Mouse (Mus musculus) liver, embryonic 11.5 days (tissue): ENCODE results near the gene Plcl1. TPM values are rescaled to one million over a fixed set of nuclear protein-coding genes. Genes with fewer than 3 reads are reported as not detected.
"Not testable (repeated sequence)": the region's sequence is repeated elsewhere in the genome, so short reads cannot be mapped to it uniquely, and the experiment has no call there.

Experiments
- ATAC-seq: fragments of 200-750 bp; cut with Nextera tagmentation; replicated peaks from 2 replicates; pipeline ENCODE4 v1.8.0; 2017; ENCODE audit warnings: moderate number of reproducible peaks, mild to moderate bottlenecking, moderate TSS enrichment, moderate library complexity; ENCODE audit not compliant: low FRiP score
- DNase-seq: peaks from one replicate; pipeline ENCODE4 v3.0.0-alpha.2; 2017; ENCODE audit warnings: low spot score
- H3K27ac ChIP-seq: fragments of 300-500 bp; sonication (generic); 2 replicates; pipeline ENCODE4 v1.5.1; 2014; ENCODE audit warnings: mild to moderate bottlenecking, low read depth, low read length, control low read depth
- H3K27me3 ChIP-seq: fragments of 300-500 bp; sonication (generic); replicated peaks from 2 replicates; pipeline ENCODE4 v1.6.1; 2014; ENCODE audit warnings: low read length, mixed read lengths; ENCODE audit not compliant: control insufficient read depth, insufficient read depth
- H3K36me3 ChIP-seq: fragments of 300-500 bp; sonication (generic); 2 replicates; pipeline ENCODE4 v1.6.1; 2014; ENCODE audit warnings: mild to moderate bottlenecking, low read length, moderate library complexity, mixed read lengths; ENCODE audit not compliant: control insufficient read depth, insufficient read depth
- H3K4me1 ChIP-seq: fragments of 300-500 bp; sonication (generic); replicated peaks from 2 replicates; pipeline ENCODE4 v1.6.1; 2014; ENCODE audit warnings: low read length, mixed read lengths; ENCODE audit not compliant: control insufficient read depth, insufficient read depth
- H3K4me2 ChIP-seq: fragments of 300-500 bp; sonication (generic); 2 replicates; pipeline ENCODE4 v1.6.1; 2014; ENCODE audit warnings: mild to moderate bottlenecking, control low read depth, moderate library complexity
- H3K4me3 ChIP-seq: fragments of 300-500 bp; sonication (generic); 2 replicates; pipeline ENCODE4 v1.5.1; 2014; ENCODE audit warnings: low read depth, low read length, control low read depth
- H3K9ac ChIP-seq: fragments of 300-500 bp; sonication (generic); 2 replicates; pipeline ENCODE4 v1.6.1; 2014; ENCODE audit warnings: low read depth, low read length, control low read depth
- H3K9me3 ChIP-seq: fragments of 300-500 bp; sonication (generic); 2 replicates; pipeline ENCODE4 v1.6.1; 2016; ENCODE audit warnings: low read length, inconsistent platforms, mixed read lengths; ENCODE audit not compliant: control insufficient read depth
- WGBS: fragments of 180-500 bp; shearing (Covaris S2); extraction: QIAGEN DNeasy Blood & Tissue Kit; methylation state at CpG from one replicate; pipeline ENCODE4 v1.1.7; 2014; 5-methylcytosine and 5-hydroxymethylcytosine counted together
- polyA plus RNA-seq: library from polyadenylated mRNA; unstranded; fragments of >200 nt; fragmentation: Nextera tagmentation; extraction: Ambion mirVana; gene quantifications from 2 replicates; pipeline ENCODE4 v1.2.1, GENCODE M21; 2014

Gene Plcl1
- polyA plus RNA-seq, 1 experiment from 2014 or later, result 0.63 TPM

GRCm38 (mm10) chr1:55446876-55447275, 41.2 kb downstream of the Plcl1 start:
- H3K4me2 ChIP-seq, result no peak overlapping the region
- 55% methylated on average over 2 of the region's 2 CpGs for WGBS
- ATAC-seq, result no peak

GRCm38 (mm10) chr1:55447661-55448060, 41.9 kb downstream of the Plcl1 start:
- no peak overlapping the region for H3K4me3 ChIP-seq
- no peak for DNase-seq
- 74% methylated on average over 2 of the region's 2 CpGs for WGBS

More at GRCm38 (mm10) chr1:55446876-55447275, 41.2 kb downstream of the Plcl1 start:
- Histone ChIP-seq H3K27ac (no peak overlapping the region), H3K36me3 (no peaks in the 10 kb centered on the region), H3K27me3 (no peaks in the 10 kb centered on the region), H3K9me3 (no peaks in the 10 kb centered on the region), H3K4me1 (no peaks in the 10 kb centered on the region), H3K4me3 (no peak overlapping the region), H3K9ac (no peak overlapping the region)
- no peak for DNase-seq

GRCm38 (mm10) chr1:55448104-55448503, 42.4 kb downstream of the Plcl1 start:
- Histone ChIP-seq H3K27ac (no peak overlapping the region), H3K9ac (no peak overlapping the region), H3K9me3 (no peaks in the 10 kb centered on the region), H3K4me2 (no peak overlapping the region), H3K4me1 (no peaks in the 10 kb centered on the region), H3K4me3 (no peak overlapping the region), H3K36me3 (no peaks in the 10 kb centered on the region), H3K27me3 (no peaks in the 10 kb centered on the region)
- WGBS, result 82% methylated on average over 1 of the region's 1 CpGs
- DNase-seq (no peak), ATAC-seq (no peak)

More at GRCm38 (mm10) chr1:55447661-55448060, 41.9 kb downstream of the Plcl1 start:
- Histone ChIP-seq H3K4me2 (no peak overlapping the region), H3K4me1 (no peaks in the 10 kb centered on the region), H3K9ac (no peak overlapping the region), H3K27ac (no peak overlapping the region), H3K9me3 (no peaks in the 10 kb centered on the region), H3K27me3 (no peaks in the 10 kb centered on the region), H3K36me3 (no peaks in the 10 kb centered on the region)
- ATAC-seq, result no peak

- H3K36me3 ChIP-seq, result no peaks in the 10 kb centered on the region
- ATAC-seq, result no peak
- no peak overlapping the region for H3K9ac ChIP-seq
- H3K9me3 ChIP-seq, result no peaks in the 10 kb centered on the region
- no peaks in the 10 kb centered on the region for H3K4me1 ChIP-seq
- no peak overlapping the region for H3K4me2 ChIP-seq
- no peak overlapping the region for H3K4me3 ChIP-seq
- WGBS, result 80% methylated on average over 3 of the region's 3 CpGs
- DNase-seq, result no peak
- H3K27me3 ChIP-seq, result no peaks in the 10 kb centered on the region
- H3K27ac ChIP-seq, result no peak overlapping the region
These were observed 44.1 kb downstream of the Plcl1 start for GRCm38 (mm10) chr1:55449779-55450178.

- Histone ChIP-seq H3K4me2 (no peak overlapping the region), H3K27ac (no peak overlapping the region), H3K36me3 (no peaks in the 10 kb centered on the region), H3K27me3 (no peaks in the 10 kb centered on the region), H3K4me1 (no peaks in the 10 kb centered on the region), H3K9ac (no peak overlapping the region), H3K9me3 (no peaks in the 10 kb centered on the region), H3K4me3 (no peak overlapping the region)
- DNase-seq, result no peak
- ATAC-seq, result no peak
- 66% methylated on average over 5 of the region's 5 CpGs for WGBS
These were observed 48.4 kb downstream of the Plcl1 start for GRCm38 (mm10) chr1:55454119-55454518.

- no peak overlapping the region for H3K9ac ChIP-seq
These were observed 56.6 kb downstream of the Plcl1 start for GRCm38 (mm10) chr1:55462301-55462700.

GRCm38 (mm10) chr1:55473756-55474155, 68.0 kb downstream of the Plcl1 start:
- Histone ChIP-seq H3K9me3 (no peaks in the 10 kb centered on the region), H3K9ac (no peak overlapping the region), H3K4me1 (no peaks in the 10 kb centered on the region), H3K4me3 (no peak overlapping the region), H3K36me3 (no peaks in the 10 kb centered on the region), H3K27me3 (no peaks in the 10 kb centered on the region), H3K4me2 (no peak overlapping the region), H3K27ac (no peak overlapping the region)
- DNase-seq (no peak), ATAC-seq (no peak)
- 70% methylated on average over 9 of the region's 9 CpGs for WGBS

More at GRCm38 (mm10) chr1:55462301-55462700, 56.6 kb downstream of the Plcl1 start:
- Histone ChIP-seq H3K4me3 (no peak overlapping the region), H3K4me1 (no peaks in the 10 kb centered on the region), H3K36me3 (no peaks in the 10 kb centered on the region), H3K9me3 (no peaks in the 10 kb centered on the region), H3K4me2 (no peak overlapping the region), H3K27me3 (no peaks in the 10 kb centered on the region), H3K27ac (no peak overlapping the region)
- no peak for DNase-seq
- 70% methylated on average over 5 of the region's 5 CpGs for WGBS
- no peak for ATAC-seq

- no peak overlapping the region for H3K9ac ChIP-seq
- ATAC-seq (no peak), DNase-seq (no peak)
- H3K27ac ChIP-seq, result no peak overlapping the region
- H3K4me1 ChIP-seq, result no peaks in the 10 kb centered on the region
- no peaks in the 10 kb centered on the region for H3K27me3 ChIP-seq
- no peak overlapping the region for H3K4me3 ChIP-seq
- H3K4me2 ChIP-seq, result no peak overlapping the region
- no peaks in the 10 kb centered on the region for H3K36me3 ChIP-seq
- WGBS, result 73% methylated on average over 7 of the region's 7 CpGs
- no peaks in the 10 kb centered on the region for H3K9me3 ChIP-seq
These were observed 69.3 kb downstream of the Plcl1 start for GRCm38 (mm10) chr1:55474976-55475375.

- H3K36me3 ChIP-seq, H3K9ac ChIP-seq, H3K27me3 ChIP-seq, DNase-seq, H3K4me1 ChIP-seq, H3K4me2 ChIP-seq, H3K27ac ChIP-seq, ATAC-seq, H3K9me3 ChIP-seq, H3K4me3 ChIP-seq: not testable (repeated sequence)
- 73% methylated on average over 10 of the region's 10 CpGs for WGBS
These were observed 81.7 kb downstream of the Plcl1 start for GRCm38 (mm10) chr1:55487371-55487770.
